Mouse (Mus musculus) right cerebral cortex, adult 2 months (tissue): ENCODE results near the gene AC131692.1.
"Not testable (repeated sequence)": the region's sequence is repeated elsewhere in the genome, so short reads cannot be mapped to it uniquely, and the experiment has no call there.

Experiments
- DNase-seq, 2 experiments: peaks; one replicate each; pipeline ENCODE4 v3.0.0; 2021 to 2022; ENCODE audit warnings: low spot score in 2 of 2

The AC131692.1 gene

GRCm38 (mm10) chr19:6117346-6117985, 23.2 kb downstream of the AC131692.1 start:
- no peak for DNase-seq

DNA sequence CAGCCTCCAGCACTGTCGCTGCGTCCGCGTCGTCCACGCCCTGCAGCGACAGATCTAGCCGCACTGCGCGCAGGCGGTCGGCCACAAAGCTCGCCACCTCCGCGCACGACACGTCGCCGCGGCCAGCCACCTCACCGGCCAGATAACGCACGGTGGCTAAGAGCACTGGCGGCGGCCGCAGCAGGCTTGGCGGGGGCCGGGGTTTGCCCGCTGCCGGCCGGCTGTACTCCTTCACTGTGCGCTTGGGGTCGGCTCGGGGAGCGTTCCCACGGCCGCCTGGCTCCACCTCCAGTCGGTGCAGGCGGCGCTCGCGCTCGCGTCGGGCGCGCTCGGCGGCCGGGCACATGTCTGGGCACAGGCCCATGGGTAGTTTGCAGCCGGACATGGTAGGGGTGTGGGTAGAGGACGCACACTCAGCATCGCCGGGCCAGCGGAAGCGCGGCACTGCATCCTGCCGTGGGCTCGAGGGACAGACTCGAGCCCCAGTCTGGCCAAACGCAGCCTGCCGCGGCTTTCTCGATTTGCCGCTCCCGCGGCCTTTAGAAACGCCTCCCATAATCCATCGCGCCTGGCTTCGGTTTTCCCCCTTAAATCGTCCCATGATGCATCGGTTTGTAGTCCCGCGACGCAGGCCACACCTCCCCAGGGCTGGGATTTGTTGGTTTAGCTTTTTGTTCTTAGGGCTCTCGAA, 23.9 kb downstream of the AC131692.1 start, which contains the start of gene Sac3d1:
Gene Sac3d1 (minus strand): TSS at position 665 of the 691 bp plus-strand sequence.
- peak; percentile 91 to 93 for DNase-seq

GRCm38 (mm10) chr19:6118677-6119185, 24.5 kb downstream of the AC131692.1 start:
- DNase-seq, result no peak

- no peak for DNase-seq
Observed at GRCm38 (mm10) chr19:6121761-6122160, 27.5 kb downstream of the AC131692.1 start.

GRCm38 (mm10) chr19:6123330-6123729, 29.1 kb downstream of the AC131692.1 start:
- DNase-seq, result no peak

DNA sequence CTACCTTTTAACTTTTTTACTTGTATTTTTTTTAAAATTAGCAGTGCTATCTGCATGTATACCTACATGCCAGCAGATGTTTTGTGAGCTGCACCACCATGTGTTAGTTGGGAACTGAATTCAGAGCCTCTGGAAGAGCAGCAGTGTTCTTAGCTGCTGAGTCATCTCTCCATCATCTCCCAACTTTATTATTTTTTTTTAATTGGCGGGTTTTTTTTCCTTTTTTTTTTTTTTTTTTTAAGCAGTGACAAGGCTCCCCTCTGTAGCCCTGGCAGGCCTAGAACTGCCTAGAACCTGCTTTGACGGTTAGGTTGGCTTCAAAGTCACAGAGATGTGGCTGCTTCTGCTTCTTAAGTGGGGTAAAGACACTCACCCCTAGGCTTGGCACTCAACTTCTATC, 30.7 kb downstream of the AC131692.1 start:
- no peak for DNase-seq

GRCm38 (mm10) chr19:6126289-6126688, 32.1 kb downstream of the AC131692.1 start:
- DNase-seq, result peak in 1 of 2 experiments; percentile 34

DNA sequence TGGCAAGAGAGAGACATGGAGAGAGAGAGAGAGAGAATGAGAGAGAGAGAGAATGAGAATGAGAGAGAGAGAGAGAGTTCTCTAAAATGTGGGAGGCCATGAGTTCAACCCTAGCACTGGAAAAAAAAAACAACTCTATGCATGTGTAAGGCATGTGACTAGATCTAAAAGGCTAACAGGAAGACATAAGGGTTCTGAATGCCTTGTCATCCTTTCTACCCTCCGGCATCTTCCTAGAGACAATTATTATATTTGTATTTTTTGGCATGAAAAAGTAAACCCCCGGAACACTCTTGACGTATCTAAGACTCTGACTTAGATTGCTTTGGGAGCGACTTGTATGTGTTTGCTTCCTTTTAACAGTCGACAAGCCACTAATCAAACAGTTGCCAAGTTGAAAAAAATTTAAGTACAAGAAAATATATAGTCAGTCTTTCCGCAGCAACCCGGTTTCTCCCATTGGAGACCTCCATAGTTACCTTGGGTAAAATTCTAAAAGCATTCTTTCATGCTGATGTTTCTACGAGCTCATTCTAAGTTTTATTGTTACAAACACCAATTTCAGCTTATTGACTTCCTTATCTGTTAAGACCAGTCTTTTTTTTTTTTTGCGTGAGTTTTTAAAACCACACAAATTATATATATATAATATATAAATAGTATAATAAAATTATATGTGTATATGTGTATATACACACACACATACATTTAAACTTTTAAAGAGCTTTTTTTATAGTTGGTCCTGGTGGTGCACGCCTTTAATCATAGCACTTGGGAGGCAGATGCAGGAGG, 32.8 kb downstream of the AC131692.1 start:
- DNase-seq, result no peak

GRCm38 (mm10) chr19:6127760-6128341, 33.6 kb downstream of the AC131692.1 start, which contains the start of gene Snx15:
Snx15 (minus strand) TSS chr19:6128304.
- DNase-seq, result peak; percentile 94 to 97

- not testable (repeated sequence) for DNase-seq
Observed at GRCm38 (mm10) chr19:6130414-6131128, 36.4 kb downstream of the AC131692.1 start.

DNA sequence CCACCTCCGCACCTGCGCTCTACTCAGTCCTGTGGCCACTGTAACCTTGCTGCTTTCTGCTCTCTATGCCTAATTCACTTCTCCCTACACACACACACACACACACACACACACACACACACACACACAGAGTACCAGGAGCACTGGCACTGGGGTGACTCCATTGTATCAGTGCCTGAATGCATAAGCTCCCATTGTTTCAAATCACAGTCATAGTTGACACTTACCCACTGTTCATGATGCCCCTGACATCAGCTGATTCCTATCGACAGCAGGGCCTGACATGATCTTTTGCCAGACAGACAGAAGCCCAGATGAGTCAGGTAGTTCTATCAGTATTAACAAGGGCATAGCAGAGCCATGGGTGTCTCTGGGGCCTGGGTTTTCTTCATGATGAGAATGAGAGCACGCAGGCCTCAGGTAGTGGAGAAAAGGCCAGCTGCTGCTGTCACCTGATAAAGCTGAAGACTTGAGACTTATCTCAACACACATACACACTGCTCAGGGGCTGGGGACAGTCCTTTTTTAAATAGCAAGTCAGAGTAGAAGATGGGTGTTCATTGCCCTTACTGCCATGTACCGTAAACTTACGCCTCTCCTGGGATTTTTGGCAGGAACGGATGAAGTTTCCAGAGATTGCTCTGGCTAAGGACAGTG, 38.1 kb downstream of the AC131692.1 start:
- no peak for DNase-seq

- DNase-seq, result not testable (repeated sequence)
Observed at GRCm38 (mm10) chr19:6133197-6133596, 39.0 kb downstream of the AC131692.1 start.

- no peak for DNase-seq
Observed at GRCm38 (mm10) chr19:6136397-6136796, 42.2 kb downstream of the AC131692.1 start.

DNA sequence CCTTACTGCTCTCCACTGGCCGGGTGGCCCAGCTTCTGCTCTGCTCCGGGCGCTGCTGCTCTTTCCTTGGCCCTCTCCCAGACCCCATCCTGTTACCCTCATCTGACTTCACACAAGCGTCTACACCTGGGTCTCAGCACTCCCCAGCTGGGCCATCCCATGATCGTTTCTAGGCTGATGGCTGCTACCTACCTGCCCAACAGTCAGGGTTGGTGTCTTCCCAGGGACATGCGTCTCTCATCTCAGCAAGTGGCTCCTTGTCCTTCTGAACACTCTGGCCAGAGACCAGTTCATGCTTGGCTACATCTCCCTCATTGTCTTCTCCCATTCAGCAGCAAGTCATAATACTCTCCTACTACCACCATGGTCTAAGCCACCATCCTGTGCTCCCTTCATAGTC, 45.5 kb downstream of the AC131692.1 start:
- DNase-seq, result no peak

DNA sequence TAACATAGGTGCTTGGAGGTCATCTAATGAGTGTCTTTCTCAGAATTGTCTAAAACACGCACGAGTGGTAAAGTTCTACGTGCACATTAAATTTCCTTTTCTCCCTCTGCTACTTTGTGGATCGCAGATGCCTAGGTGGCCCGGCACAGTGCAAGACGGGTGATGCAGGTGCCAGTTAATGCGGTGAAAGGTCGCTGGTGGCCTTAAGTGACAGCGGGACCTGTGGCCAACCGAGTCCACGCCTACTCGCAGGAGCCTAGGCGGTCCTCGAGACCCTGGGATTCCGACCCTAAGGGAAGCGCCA, 46.1 kb downstream of the AC131692.1 start:
- DNase-seq, result no peak

DNA sequence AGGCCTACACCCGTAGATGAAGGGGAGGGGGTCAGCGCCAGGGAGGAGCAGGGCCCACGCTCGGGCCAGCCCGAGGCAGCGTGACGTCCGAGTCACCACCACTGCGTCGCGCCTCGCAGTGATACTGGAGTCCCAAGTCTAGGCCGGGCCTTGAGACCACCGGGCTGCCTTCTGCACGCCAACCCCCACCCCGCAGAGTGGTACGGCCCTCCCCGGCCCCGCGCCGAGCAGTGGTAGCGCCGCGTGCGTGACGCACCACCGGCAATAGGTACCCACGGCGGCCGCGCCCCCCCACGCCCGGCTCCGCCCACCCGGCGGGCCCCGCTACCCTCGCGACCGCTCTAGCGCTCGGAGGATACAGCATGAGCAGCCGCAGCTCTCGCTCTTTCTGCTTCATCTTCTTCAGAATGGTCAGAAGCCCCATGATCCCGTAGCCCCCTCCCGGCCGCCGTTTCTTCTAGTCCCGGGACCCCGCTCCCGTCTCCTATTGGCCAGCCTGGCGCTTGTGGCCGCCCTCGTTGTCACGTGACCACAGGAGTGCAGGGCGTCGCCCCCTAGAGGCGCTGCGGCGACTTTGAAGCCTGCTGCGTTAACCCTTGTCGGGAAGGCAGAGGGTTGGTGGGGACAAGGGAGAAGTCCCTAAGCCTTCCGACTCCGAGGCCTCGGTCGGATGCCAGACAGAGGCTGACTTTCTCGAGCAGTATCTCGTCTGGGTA, 46.6 kb downstream of the AC131692.1 start, which contains the start of gene Batf2:
Gene Batf2 (plus strand): TSS at position 306 of the 716 bp plus-strand sequence.
- DNase-seq, result peak; percentile 89 to 90

DNA sequence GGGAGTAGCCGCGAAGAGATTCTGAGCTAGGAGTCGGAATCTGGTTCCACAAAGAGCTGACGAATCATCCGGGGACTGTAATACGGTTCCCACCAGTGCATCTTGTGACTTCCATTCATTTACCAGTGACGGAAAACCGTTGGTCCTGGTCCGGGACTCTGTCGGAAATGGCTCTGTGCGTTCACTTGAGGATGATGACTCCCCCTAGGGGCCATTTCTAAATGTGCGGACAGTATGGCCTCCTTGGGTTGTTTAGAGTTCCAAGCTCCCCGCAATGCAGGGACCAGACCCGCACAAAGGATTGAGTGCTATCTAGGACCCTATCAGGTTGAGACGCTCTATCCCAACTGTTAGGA, 47.2 kb downstream of the AC131692.1 start, which contains the start of gene Arl2:
Gene Arl2 (minus strand): TSS at position 155 of the 356 bp plus-strand sequence.
- peak; percentile 83 for DNase-seq

DNA sequence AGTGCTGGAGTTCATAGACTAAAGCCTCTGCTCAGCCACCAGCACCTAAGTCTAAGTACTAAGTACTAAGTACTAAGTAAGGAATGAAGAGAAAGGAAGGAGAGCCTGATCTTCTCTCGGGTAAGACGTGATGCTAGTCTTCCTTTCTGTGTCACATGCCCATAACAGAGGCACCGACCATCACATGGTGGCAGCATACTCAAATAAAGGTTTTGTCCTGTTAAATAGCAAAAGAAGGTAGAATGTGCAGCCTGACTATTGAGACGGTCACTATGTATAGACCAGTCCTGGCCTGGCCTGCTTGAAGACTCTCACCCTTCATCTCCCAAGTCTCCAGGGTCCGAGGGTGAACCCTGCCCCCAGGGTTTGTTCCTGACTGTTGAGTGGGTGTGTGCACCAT, 50.6 kb downstream of the AC131692.1 start:
- DNase-seq, result no peak
